Mouse (Mus musculus): ENCODE data around the gene Tecta. TPM values are rescaled to one million over a fixed set of nuclear protein-coding genes. Genes with fewer than 3 reads are reported as not detected.

Tecta gene
- 0.08 and 0.33 TPM in 2 replicates for polyA plus RNA-seq (2015; fragmentation: Nextera tagmentation; extraction: Ambion mirVana)

GRCm38 (mm10) chr9:42399829-42400228 lies at the start of gene Tecta:
Gene Tecta, minus strand, starts transcription at chr9:42399929.

Small RNA genes lying within 50 kb of the gene (microRNA-seq; reads per million reads assigned to microRNA genes)
- gene Gm44311 (ENCODE audit: borderline replicate concordance, insufficient number of aligned reads): not detected

Other genes with a start within 250 kb of the Tecta start
- gene Sc5d, start 135.7 kb downstream of the Tecta start, polyA plus RNA-seq (2015; fragmentation: Nextera tagmentation; extraction: Ambion mirVana): 32.1 and 36.8 TPM in 2 replicates
- gene Tbcel, start 107.9 kb upstream of the Tecta start, polyA plus RNA-seq (2015; fragmentation: Nextera tagmentation; extraction: Ambion mirVana): 6.8 and 10.9 TPM in 2 replicates